Mouse (Mus musculus) kidney, postnatal 10 days (tissue): ENCODE measurements at regions not wholly inside any gene's neighbourhood (a gene's known extent, or its start where the extent isn't known, plus 50 kb on each side); places are given as distances from the start of the nearest gene placed in this dataset.

Experiments used
- DNase-seq: peaks from one replicate; pipeline ENCODE4 v3.0.0; 2021; ENCODE audit warnings: mixed read lengths

DNA sequence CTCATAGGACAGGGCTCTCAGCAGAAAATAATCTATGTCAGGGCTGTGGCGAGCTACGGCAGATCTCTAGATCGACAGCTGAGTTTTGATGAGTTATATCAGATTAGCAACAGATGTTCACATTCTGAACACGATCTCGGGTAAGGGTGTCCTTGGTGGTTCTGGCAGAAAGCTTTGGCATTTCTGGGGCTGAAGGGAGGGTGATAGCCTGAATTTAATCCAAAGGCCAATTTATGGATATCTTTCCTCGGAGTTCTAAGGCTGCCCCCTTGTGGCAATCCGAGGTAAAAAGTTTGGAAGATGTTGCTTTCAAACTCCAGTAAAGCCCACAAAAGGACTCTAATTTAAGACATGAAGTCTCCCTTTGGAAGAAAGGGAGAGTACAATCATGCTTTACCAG is 101.3 kb upstream of the Luzp2 start:
- peak; percentile 58 for DNase-seq

DNA sequence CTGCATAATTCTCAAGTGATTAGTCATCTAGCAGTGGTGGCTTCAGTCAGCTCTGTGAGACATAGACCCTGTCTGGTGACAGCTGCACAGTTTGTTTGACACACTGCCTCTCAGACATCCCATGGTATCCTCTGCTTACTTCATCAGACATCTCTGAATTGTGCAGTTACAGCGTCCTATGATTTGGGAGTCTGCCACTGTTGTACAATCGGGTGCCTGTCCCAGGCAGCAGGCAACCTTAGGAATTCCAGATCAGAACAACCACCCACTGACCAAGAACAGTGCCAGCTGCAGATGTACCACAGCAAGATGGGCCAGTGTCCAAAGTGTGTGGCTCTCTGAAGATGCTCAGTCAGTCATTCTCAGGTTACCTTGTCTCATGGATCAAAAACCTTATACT is 100.4 kb upstream of the Luzp2 start:
- no peak for DNase-seq

DNA sequence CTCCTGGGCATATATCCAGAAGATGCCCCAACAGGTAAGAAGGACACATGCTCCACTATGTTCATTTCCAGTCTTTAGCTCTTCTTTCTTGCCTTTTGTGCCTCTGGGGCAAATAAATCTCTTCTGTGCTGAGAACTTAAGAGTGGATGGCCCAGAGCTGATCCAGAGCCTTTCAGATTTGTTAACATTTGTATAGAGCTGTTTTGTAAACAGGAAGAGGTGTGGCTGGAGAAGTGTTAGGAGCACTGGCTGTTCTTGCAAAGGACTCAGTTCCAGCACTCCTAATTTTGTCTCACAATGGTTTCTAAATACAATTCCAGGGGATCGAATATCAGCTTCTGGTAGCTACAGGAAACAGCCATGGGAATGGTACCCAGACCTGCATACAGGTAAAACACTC is 68.0 kb upstream of the Luzp2 start:
- no peak for DNase-seq

DNA sequence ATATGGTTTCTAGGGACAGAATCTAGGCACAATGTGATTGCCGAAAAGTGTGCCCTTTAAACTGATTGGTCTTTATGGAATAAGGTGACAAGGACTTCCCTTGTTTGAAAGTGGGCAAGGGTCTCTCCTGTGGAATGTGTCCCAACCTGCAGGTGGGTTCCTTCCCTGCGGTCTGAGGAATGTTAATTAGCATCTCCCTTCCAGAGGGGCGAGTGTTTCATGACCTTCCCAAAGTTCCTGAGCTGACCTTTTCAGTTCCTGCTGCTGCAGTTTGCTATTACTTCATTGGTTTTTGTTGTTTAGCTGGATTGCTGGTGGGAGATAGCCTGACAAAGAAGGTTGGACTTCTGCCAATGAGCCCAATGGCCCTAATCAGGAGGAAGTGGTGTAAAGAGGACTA is 66.6 kb upstream of the Luzp2 start:
- DNase-seq, result no peak

DNA sequence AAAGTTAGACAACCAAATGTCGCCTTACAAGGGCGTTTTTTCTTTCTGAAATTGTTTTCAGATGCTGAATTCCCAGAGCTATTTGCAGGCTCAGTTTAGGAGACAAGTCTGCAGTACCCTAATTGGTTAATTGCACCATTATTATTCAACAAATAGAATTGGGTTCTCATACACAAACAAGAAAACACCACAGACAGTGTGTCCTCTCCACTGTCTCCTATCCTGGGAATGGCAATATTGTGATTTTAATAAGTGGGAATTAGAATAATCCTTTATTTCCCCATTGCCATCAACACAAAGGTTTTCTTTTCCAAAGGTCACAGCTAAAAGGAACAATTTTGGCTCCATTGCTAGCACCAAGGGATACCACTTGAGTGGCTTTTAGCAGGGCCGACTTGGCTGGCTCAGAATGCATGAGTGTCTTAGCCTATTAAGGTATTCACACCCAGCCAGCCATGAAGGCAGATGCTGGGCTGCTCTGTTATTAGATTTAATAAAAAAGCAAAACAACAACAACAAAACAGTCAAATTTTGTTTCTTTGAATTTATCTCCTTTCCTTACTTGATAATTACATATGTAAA is 53.3 kb upstream of the Luzp2 start:
- DNase-seq, result no peak

DNA sequence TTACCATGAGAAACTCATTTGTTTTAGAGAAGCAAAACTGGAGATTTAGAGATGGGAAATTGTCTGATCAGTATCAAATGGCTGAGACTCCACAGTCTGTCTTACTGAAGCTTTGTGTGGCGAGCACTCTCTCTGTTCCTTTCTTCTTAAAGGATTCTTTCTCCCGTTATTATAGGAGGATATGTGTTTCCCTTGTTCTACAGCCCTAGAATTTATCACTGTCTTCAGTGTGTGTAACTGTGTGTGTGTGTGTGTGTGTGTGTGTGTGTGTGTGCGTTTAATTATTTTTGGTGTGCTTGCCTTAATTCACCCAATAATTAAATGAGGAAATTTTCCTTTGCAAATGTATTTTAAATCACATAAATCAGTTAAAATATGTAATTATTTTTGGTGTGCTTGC is 52.7 kb upstream of the Luzp2 start:
- DNase-seq, result no peak

DNA sequence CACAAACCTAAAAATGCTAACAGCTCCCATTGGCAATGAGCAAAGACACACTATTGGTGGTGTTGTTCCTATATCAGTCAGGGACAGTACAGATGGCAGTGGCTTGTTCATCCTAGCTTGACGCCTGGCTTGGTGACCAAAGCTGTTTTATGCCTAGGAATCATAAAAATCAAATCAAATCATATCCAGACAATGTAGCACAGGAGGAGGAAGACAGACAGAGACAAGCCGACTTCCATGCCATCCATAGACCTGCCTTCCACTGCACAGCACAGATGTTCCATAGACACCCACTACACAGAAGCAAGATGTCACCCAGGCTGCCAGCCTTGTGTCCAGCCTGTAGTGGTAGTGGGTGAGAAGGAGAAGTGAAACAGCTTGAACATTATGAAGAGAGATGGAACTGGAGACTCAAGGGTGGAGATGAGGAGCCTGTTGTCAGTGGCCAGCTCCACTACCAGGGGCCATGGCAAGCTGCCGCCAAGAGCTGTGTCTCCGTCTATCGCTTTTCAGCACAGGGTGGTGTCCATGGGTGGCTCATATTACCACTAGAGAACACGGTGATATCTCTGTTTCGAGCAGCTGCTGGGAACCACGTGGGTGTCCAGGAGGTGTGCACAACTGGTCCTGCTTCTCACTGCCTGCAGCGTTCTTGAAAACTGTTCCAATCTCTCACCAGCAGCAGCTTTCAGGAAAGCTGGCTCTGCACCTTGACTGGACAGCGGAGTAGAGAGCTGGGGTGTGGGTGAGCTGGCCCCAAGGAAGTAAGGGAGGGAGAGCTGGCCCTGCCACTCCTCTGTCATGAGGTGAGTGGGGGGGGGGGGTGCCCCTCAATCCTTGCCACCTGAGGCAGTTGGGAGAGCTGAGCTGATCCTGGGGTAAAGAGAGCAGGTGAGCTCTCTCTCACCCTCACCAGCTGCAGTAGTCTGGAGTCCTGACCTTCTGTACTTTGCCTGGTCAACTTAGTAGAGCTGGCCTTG is 51.5 kb upstream of the Luzp2 start:
- no peak for DNase-seq
